Mouse (Mus musculus): ENCODE results near the gene Ramp1. TPM values are rescaled to one million over a fixed set of nuclear protein-coding genes. Genes with fewer than 3 reads are reported as not detected.

Ramp1 gene
- 7.6 and 10.1 TPM in 2 replicates for polyA plus RNA-seq (2015; fragmentation: Nextera tagmentation; extraction: Ambion mirVana)

DNA sequence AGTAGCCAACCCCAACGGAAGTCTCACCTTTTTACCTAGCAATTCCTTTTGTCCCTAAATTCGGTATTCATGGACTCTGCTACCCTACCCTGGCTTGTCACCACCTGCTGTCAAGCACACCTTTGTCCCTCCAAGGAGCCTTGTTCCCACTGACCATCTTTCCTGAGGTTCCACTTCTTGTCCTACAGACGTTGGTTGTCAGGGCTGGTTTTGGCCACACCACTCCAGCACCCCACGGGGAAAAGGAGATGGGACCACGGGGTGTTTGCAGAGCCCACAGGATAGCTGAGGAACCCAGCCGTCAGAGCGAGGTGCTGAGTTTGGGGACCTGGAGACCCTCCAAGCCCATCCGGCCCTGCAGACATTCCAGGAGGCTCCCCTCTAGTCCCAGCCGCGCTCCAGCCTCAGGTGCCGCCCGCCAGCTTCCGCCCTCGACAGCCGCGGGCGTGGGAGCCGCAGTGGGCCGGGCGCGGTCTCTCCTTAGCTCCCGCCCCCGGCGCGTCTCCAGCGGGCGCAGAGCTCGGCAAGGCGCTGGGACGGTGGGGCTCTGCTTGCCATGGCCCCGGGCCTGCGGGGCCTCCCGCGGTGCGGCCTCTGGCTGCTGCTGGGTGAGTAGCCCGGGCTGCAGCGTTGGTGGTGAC, at the start of gene Ramp1:
TSS of gene Ramp1 (plus strand) at position 290 of the 641 bp plus-strand sequence.

DNA sequence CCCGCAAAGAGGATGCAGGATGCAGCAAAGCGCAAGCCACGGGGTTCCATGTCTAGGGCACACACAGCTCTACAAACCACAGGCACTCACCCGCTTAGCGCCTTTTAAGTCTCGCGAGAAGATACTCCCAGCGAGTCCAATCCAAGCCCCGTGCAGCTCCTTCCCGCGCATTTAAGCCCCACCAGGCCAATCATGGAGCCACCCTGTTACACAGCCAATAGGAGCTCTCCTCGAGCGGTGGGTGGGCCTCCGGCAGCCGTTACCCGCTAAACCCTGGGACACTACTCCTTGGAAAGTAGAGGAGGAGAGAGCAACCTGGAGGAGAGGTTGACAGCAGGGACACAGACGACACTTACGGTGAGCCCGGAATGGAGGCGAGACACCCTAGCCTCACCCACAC, 34.8 kb upstream of the Ramp1 start, which contains the start of gene Rbm44:
TSS of gene Rbm44 (plus strand) at position 277 of the 400 bp plus-strand sequence.

DNA sequence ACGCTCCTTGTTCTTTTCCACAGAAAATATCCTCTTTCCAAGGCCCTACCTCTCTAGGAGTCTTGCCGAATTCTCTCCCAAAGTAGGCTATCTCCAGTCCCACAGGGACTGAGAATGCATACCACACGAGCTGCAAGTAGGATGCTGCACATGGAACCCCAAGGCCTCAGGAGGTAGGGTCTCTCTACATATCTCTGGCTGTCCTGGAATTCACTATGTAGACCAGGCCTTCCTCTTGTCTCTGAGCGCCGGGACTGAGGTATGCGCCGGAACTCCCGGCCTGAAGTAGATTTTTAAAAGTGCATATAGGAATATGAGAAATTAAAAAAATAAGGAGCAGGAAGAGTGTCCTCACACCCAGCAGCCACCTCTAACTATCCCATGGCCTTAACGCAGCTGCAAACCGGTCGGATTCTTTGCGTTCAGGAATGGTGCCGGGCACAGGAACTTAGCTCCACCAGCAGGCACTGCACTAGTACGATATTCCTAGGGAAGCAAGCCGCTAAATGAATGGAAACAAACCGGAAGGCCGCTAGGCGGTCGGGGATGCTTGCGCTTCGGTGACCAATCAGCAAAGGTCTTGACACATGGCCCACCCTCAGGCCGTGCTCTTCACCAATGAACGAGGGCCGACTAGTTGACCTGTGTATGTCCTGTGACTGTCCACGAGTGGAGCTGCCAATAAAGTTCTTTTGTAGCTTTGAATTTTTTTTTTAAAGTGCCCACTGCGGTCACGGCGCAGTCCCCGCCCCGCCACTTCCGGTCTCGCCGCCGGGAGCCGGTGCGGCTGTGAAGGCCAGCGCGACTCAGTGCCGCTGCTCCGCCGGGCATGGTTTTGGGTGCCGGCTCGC, 70.2 kb downstream of the Ramp1 start, which contains the start of gene Ube2f:
TSS of gene Ube2f (plus strand) at position 741 of the 851 bp plus-strand sequence.

Other genes starting within 250 kb of the Ramp1 start
- gene Prlh, start 226.7 kb upstream of the Ramp1 start, polyA plus RNA-seq (2015; fragmentation: Nextera tagmentation; extraction: Ambion mirVana), result not detected in 2 replicates
- 2.5 and 3.8 TPM in 2 replicates for gene Rab17, start 210.2 kb upstream of the Ramp1 start, polyA plus RNA-seq (2015; fragmentation: Nextera tagmentation; extraction: Ambion mirVana)
- gene Lrrfip1, start 181.1 kb upstream of the Ramp1 start, polyA plus RNA-seq (2015; fragmentation: Nextera tagmentation; extraction: Ambion mirVana), result 163 and 229 TPM in 2 replicates
- gene Rbm44, start 34.7 kb upstream of the Ramp1 start, polyA plus RNA-seq (2015; fragmentation: Nextera tagmentation; extraction: Ambion mirVana), result 0.07 and 0.79 TPM in 2 replicates
- 58.8 and 72.1 TPM in 2 replicates for gene Ube2f, start 70.5 kb downstream of the Ramp1 start, polyA plus RNA-seq (2015; fragmentation: Nextera tagmentation; extraction: Ambion mirVana)
- gene Scly, start 118.5 kb downstream of the Ramp1 start, polyA plus RNA-seq (2015; fragmentation: Nextera tagmentation; extraction: Ambion mirVana), result 10.9 and 11.2 TPM in 2 replicates
- 0.05 TPM in 1 of 2 replicates, not detected in the other for gene Espnl, start 142.3 kb downstream of the Ramp1 start, polyA plus RNA-seq (2015; fragmentation: Nextera tagmentation; extraction: Ambion mirVana)
- 0.35 and 0.40 TPM in 2 replicates for gene Klhl30, start 171.2 kb downstream of the Ramp1 start, polyA plus RNA-seq (2015; fragmentation: Nextera tagmentation; extraction: Ambion mirVana)
- 0.71 and 0.85 TPM in 2 replicates for gene Erfe, start 186.6 kb downstream of the Ramp1 start, polyA plus RNA-seq (2015; fragmentation: Nextera tagmentation; extraction: Ambion mirVana)
- 71.1 and 78.4 TPM in 2 replicates for gene Ilkap, start 219.0 kb downstream of the Ramp1 start, polyA plus RNA-seq (2015; fragmentation: Nextera tagmentation; extraction: Ambion mirVana)
- gene Hes6, start 234.2 kb downstream of the Ramp1 start, polyA plus RNA-seq (2015; fragmentation: Nextera tagmentation; extraction: Ambion mirVana), result 23.8 and 24.1 TPM in 2 replicates